Mouse (Mus musculus): ENCODE measurements at regions not wholly inside any gene's neighbourhood (a gene's known extent, or its start where the extent isn't known, plus 50 kb on each side); places are given as distances from the start of the nearest gene placed in this dataset.
A peak's percentile ranks its signal among the peaks of the same experiment; 100 is the strongest.

DNA sequence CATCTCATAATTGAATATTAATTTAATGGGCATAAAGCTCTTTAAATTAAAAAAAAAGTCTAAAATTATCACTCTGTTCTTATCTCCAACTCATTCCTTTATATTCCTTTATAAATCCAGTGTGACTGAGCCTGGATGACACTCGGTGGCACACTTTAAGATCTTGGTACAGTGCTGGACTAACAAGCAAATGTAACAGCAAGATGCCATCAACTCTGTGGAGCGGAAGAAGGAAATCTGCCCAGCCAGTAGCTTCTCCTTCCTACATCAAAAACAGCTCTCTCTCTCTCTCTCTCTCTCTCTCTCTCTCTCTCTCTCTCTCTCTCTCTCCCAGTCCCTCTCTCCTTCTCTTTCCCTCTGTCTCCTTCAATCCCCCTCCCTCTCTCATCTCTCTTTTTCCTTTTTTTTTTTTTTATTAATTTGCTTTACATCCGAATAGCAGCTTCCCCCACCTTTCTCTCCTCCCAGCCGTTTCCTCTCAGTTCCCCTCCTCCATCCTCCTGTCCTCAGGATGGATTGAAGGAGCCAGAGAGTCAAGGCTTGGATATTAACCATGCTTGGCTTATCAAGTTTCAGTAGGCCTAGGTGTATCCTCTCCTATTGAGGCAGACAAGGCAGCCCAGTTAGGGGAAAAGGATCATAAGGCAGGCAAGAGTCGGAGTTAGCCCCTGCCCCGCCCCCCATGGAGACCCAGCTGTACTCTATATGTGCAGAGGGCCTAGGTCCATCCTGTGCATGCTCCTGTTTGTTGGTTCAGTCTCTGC is 130.4 kb upstream of the Tmtc2 start:
- no peak for DNase-seq (ENCODE audit: low read depth, low spot score)

DNA sequence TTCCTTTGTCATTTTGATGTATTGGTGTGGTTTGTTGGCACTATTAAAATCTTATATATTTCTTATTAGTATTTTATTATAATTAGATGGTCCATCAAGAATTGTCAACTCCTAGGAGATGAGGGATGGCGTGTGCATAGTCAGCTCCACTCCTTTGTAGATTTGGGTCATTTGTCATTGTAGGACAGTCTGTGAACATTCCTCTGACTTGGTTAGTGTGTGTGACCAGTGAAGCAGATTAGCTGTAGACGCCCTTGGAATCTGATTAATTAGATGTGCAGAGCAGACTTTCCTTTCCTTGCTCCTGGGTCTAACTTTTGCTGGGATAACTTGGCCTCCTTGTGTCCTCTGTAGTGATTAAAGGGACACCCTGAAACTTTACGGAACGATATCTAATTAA is 118.9 kb upstream of the Tmtc2 start:
- no peak for DNase-seq (ENCODE audit: low read depth, low spot score)

GRCm38 (mm10) chr10:105689388-105689787 is 115.1 kb upstream of the Tmtc2 start:
- no peak for DNase-seq (ENCODE audit: low read depth, low spot score)

DNA sequence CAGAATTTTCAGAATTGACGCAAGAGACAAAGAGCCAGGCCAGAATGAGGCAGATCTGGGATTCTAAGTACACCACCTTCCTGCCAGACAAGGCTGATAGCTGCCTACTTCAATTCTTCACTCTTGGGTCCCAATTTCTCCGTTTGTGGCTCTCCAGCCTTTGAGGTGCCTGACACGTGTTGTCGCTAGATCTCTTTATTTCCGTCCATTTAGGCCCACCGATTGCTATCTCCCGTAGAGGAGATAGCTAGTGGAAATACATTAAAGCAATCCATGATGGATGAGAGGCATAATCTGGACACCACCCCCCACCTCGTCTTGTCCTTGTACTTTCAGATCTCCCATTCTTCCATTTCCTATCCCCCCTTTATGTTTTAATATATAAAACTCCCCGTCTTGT is 114.6 kb upstream of the Tmtc2 start:
- DNase-seq (ENCODE audit: low read depth, low spot score), result no peak

DNA sequence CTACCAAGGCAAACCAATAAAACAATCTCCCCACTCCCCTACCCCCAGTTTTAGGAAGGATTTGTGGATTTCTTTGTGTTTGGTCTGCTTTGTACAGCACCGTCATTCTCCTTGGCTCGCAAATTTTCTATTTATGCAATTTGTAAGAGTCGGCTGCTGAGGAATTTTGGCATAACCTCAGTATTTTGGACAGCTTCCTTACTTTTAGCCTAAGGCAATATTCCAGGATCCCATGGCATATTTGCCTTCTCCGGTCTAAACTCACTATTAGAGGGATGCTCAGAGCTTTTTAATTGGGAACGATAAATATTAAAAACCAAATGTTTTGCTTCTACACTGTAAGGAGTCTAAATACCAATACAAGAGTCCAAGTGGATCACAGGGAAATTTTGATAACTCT is 112.6 kb upstream of the Tmtc2 start:
- no peak for DNase-seq (ENCODE audit: low read depth, low spot score)

DNA sequence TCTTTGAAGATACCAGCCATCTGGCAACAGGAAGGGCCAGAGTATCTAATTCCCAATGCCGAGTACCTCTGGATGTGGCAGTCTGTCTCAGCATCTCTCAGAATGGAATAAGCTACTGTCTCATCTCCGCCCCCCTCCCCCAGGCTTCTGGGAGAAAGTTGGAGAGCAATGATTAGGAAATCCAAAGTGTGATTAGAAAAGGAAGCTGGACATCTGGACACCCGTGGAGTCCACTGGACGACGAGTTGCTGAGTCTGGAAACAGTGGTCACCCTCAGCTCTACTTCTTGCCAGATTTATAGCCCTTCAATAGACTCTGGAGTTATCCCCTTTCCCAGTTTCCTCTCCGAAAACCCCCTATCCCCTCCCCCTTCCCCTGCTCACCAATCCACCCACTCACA is 105.3 kb upstream of the Tmtc2 start:
- no peak for DNase-seq (ENCODE audit: low read depth, low spot score)

DNA sequence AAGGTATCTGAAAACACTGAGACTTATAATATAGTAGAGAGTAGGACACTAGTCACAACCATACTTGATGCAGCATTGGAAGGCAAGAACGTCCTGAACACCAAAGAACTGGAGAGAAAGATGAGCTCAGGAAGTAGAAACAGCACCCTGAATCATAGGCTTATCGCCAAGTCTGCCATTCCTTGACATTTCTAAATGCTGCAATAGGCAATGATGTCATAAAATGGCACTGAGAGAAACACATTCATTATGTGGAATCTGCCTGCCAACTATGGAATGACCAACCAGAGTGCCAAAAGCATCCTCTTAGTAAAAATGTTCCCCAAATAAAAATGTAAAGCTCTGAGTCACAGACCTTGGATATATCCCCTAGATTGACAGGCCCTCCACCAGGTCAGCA is 92.7 kb upstream of the Tmtc2 start:
- DNase-seq (ENCODE audit: low read depth, low spot score), result no peak

DNA sequence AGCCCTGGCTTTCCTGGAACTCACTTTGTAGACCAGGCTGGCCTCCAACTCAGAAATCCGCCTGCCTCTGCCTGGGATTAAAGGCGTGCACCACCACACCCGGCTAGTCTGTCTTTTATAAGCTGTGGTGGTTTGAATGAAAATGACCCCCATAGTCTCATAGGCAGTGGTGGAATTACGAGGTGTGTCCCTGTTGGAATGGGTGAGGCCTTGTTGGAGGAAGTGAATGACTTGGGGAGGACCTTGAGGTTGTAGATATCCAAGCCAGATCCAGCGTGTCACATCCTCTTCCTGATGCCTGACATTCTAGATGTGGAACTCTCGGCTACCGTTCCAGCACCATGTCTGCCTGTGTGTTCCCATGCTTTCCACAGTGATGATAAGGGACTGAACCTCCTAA is 86.5 kb upstream of the Tmtc2 start:
- DNase-seq (ENCODE audit: low read depth, low spot score), result peak; percentile 51

GRCm38 (mm10) chr10:105656788-105657187 is 82.5 kb upstream of the Tmtc2 start:
- DNase-seq (ENCODE audit: low read depth, low spot score), result no peak

DNA sequence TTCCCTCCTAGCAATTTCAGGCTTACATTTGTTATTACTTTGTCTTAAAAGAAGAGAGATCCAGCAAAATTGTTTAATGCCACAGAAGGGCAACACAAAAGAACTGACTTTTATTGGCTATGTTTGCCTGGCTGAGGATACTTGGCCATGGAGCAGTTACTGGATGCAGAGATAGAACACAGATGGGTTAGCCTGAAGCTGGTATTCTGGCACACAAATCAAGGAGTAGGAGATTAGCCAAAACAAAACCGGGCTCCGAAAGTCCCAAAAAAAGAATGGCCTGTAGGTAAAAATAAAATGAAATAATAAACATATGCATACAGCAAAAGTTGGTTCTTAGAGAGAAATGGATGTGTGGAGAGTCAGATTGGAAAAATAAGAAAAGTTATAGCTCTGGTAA is 78.2 kb upstream of the Tmtc2 start:
- no peak for DNase-seq (ENCODE audit: low read depth, low spot score)

GRCm38 (mm10) chr10:105639011-105639451 is 64.8 kb upstream of the Tmtc2 start:
- peak; percentile 25 for DNase-seq (ENCODE audit: low read depth, low spot score)

DNA sequence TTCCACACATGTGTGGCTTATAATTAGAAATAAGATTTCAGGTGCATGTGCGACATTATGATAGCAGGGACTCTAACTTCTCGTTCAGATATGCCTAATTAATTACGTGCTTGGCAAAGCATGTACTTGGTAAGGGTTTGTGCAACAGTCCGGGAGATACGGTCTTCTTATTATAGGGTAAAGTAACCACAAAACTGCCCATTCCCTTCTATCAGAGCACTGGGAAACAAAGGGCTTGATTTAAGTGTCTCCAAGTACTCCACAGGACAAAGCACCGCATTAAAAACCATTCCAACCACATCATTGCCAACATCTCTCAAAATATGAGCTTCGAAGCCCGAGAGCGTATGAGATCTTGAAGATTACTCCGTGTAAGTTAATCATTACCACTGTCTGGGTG is 64.2 kb upstream of the Tmtc2 start:
- DNase-seq (ENCODE audit: low read depth, low spot score), result no peak

- no peak for DNase-seq (ENCODE audit: low read depth, low spot score)
Observed at GRCm38 (mm10) chr10:105626842-105627241, 52.6 kb upstream of the Tmtc2 start.

DNA sequence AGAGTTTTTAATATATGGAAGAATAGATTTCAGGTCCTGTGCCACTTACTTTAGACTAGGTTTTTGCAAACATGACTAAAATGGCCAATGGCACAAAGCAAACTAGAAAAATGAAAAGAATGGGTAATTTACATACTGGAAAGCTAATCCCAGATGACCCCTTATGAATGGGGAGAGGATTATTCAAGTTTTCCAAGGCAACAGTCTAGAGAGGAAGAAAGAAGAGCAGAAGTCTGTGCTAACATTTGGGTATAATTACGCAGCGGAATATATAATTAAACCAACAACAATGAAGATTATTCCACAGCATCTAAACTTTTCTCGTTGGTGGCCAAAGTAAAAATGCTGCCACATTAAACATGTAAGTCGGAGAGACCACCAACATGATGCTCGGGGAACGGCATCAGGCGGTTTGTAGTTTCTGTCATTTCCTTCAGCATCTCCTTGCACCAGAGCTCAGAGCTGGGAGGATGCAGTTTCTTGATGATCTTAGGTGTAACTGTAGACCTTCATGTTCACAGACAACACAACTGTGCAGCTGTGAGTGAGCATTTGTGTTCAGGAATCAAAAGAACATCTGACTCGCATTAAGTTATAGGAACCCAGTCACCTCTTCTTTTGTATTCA is 51.2 kb upstream of the Tmtc2 start:
- no peak for DNase-seq (ENCODE audit: low read depth, low spot score)
